Mouse (Mus musculus): ENCODE data around the gene Phactr4. TPM values are rescaled to one million over a fixed set of nuclear protein-coding genes. Genes with fewer than 3 reads are reported as not detected.
"Not testable (repeated sequence)": the region's sequence is repeated elsewhere in the genome, so short reads cannot be mapped to it uniquely, and the experiment has no call there.

Phactr4 gene
- polyA plus RNA-seq, 1 experiment from 2014 or later = 27.3 TPM

- H3K9ac ChIP-seq = 0 out of 2 replicates have a peak overlapping the region, but pooled peaks have one; percentile 7
- WGBS = 49% methylated on average over 11 of the region's 11 CpGs
- H3K36me3 ChIP-seq = no peaks in the 10 kb centered on the region
- H3K4me1 ChIP-seq = peaks cover 9% of the 10 kb centered on the region
- H3K9me3 ChIP-seq (replicated peaks) = 0 out of 2 replicates have a peak, but pooled peaks cover 3% of the 10 kb centered on the region
- no peak overlapping the region for H3K27ac ChIP-seq
- no peak overlapping the region for H3K4me3 ChIP-seq (replicated peaks)
- 0 out of 2 replicates have a peak overlapping the region, but pooled peaks have one; percentile 9 for H3K4me2 ChIP-seq
- ATAC-seq (replicated peaks; ENCODE audit: low FRiP score) = no peak
- no peaks in the 10 kb centered on the region for H3K27me3 ChIP-seq
These were observed 15.6 kb upstream of the Phactr4 start for GRCm38 (mm10) chr4:132437857-132438256.

- no peak overlapping the region for H3K9ac ChIP-seq
- no peaks in the 10 kb centered on the region for H3K9me3 ChIP-seq (replicated peaks)
- no peaks in the 10 kb centered on the region for H3K27me3 ChIP-seq
- 14% methylated on average over 14 of the region's 14 CpGs for WGBS
- peaks cover 6% of the 10 kb centered on the region for H3K4me1 ChIP-seq
- H3K36me3 ChIP-seq = no peaks in the 10 kb centered on the region
- H3K4me2 ChIP-seq = peak overlapping the region; percentile 46
- H3K27ac ChIP-seq = no peak overlapping the region
- H3K4me3 ChIP-seq (replicated peaks) = peak overlapping the region; percentile 18; the same call in 1 of the 2 replicates
- ATAC-seq (replicated peaks; ENCODE audit: low FRiP score) = no peak
These were observed 10.6 kb upstream of the Phactr4 start for GRCm38 (mm10) chr4:132432717-132433372.

GRCm38 (mm10) chr4:132428022-132428542 is 5.8 kb upstream of the Phactr4 start:
- H3K36me3 ChIP-seq = no peaks in the 10 kb centered on the region
- ATAC-seq (replicated peaks; ENCODE audit: low FRiP score) = peak; percentile 81
- peaks cover 4% of the 10 kb centered on the region; the same call in 1 of the 2 replicates for H3K9me3 ChIP-seq (replicated peaks)
- no peak overlapping the region for H3K9ac ChIP-seq
- no peak overlapping the region for H3K4me3 ChIP-seq (replicated peaks)
- no peaks in the 10 kb centered on the region for H3K27me3 ChIP-seq
- H3K4me1 ChIP-seq = peaks cover 3% of the 10 kb centered on the region
- 54% methylated on average over 9 of the region's 9 CpGs for WGBS
- H3K4me2 ChIP-seq = no peak overlapping the region
- H3K27ac ChIP-seq = no peak overlapping the region

DNA sequence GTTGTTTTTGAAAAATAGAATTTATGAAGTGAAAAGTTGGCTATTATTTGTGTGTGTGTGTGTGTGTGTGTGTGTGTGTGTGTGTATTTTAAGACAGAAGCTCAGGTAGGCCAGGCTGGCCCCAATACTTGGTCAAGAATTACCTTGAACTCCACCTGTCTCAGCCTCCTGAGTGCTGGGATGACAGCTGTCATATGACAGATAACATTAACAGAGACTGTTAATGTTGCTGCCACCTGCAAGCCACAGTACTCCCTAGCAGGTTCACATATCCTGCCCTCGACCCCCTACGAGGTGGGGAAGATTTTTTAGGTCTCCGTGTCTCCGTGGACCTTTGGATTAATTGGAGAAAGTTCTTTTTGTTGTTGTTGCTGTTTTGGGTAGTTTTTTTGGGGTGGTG is 5.2 kb upstream of the Phactr4 start:
- no peaks in the 10 kb centered on the region for H3K27me3 ChIP-seq

DNA sequence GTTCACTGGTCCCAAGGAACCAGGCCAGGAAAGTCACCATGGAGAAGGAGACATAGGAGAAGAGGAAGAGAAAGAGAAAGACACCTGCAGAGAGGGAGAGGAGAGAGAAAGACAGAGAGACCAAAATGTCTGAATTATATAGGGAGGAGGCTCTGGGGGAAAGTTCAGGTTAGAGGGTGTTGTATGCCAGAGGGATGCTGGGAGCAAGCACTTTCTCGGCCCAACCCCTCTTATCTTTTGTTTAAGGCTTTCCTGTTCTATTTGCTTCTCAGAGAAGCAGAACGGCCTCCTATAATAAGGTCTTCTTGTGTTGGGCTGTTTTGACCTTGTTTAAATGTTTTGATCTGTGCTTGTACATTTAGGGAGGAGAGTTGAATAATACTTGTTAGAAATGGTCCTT is 3.7 kb upstream of the Phactr4 start:
- no peak for ATAC-seq (replicated peaks; ENCODE audit: low FRiP score)
- WGBS = 67% methylated on average over 2 of the region's 2 CpGs

More for the DNA sequence above, 5.2 kb upstream of the Phactr4 start:
- H3K4me1 ChIP-seq = no peaks in the 10 kb centered on the region
- H3K9me3 ChIP-seq (replicated peaks) = peaks cover 4% of the 10 kb centered on the region; the same call in 1 of the 2 replicates
- H3K36me3 ChIP-seq = no peaks in the 10 kb centered on the region
- H3K27ac ChIP-seq = no peak overlapping the region
- ATAC-seq (replicated peaks; ENCODE audit: low FRiP score) = no peak
- H3K4me2 ChIP-seq = no peak overlapping the region
- no peak overlapping the region for H3K9ac ChIP-seq
- no peak overlapping the region for H3K4me3 ChIP-seq (replicated peaks)
- 80% methylated on average over 4 of the region's 4 CpGs for WGBS

DNA sequence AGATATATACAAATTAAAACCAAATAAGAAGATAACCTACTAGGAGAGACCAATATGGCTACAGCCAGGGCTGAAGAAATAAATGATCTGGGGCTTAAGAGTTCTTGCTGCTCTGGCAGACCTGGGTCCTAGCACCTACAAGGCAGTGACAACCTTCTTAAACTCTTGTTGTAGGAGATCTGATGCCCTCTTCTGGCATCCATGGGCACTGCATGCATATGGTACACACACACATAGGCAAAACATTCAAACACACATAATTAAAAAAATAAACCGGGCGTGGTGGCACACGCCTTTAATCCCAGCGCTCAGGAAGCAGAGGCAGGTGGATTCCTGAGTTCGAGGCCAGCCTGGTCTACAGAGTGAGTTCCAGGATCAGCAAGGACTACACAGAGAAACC is 2.5 kb upstream of the Phactr4 start:
- no peak overlapping the region for H3K4me2 ChIP-seq
- H3K27me3 ChIP-seq = no peaks in the 10 kb centered on the region
- WGBS = 95% methylated on average over 5 of the region's 5 CpGs
- H3K9me3 ChIP-seq (replicated peaks) = peaks cover 4% of the 10 kb centered on the region; the same call in 1 of the 2 replicates
- H3K36me3 ChIP-seq = no peaks in the 10 kb centered on the region
- ATAC-seq (replicated peaks; ENCODE audit: low FRiP score) = no peak
- H3K27ac ChIP-seq = no peak overlapping the region
- H3K4me3 ChIP-seq (replicated peaks) = no peak overlapping the region
- peaks cover 13% of the 10 kb centered on the region for H3K4me1 ChIP-seq
- H3K9ac ChIP-seq = no peak overlapping the region

More for the DNA sequence above, 3.7 kb upstream of the Phactr4 start:
- Histone ChIP-seq H3K9ac (no peak overlapping the region), H3K36me3 (no peaks in the 10 kb centered on the region), H3K27ac (no peak overlapping the region), H3K4me1 (peaks cover under 1% of the 10 kb centered on the region), H3K4me2 (no peak overlapping the region), H3K27me3 (no peaks in the 10 kb centered on the region), H3K4me3 (replicated peaks) (no peak overlapping the region), H3K9me3 (replicated peaks) (peaks cover 4% of the 10 kb centered on the region; the same call in 1 of the 2 replicates)

DNA sequence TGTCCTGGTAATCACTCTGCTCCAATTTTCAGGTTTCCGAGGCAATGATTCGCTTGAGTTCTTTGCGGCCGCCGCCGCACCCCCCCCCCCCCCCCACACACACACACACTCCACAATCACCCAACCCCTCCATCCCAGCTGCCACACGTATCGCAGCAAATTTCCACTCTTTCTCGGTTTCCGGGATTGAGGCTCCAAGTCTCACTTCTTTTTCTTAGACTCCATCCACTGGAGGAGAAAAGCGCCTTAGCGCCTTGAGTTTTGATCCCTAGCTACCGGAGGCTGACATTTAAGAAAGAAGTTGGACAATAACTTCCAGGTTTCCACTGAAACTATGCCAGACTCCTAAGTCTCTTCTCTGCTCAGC is 750 bp downstream of the Phactr4 start:
- Histone ChIP-seq H3K27me3 (no peaks in the 10 kb centered on the region), H3K4me1 (peaks cover 29% of the 10 kb centered on the region), H3K9ac (peak overlapping the region; percentile 70), H3K4me3 (replicated peaks) (peak overlapping the region; percentile 66), H3K4me2 (peak overlapping the region; percentile 64), H3K9me3 (replicated peaks) (peaks cover 4% of the 10 kb centered on the region; the same call in 1 of the 2 replicates), H3K36me3 (no peaks in the 10 kb centered on the region), H3K27ac (peak overlapping the region; percentile 99)
- no peak for ATAC-seq (replicated peaks; ENCODE audit: low FRiP score)
- 0% methylated on average over 13 of the region's 13 CpGs for WGBS

DNA sequence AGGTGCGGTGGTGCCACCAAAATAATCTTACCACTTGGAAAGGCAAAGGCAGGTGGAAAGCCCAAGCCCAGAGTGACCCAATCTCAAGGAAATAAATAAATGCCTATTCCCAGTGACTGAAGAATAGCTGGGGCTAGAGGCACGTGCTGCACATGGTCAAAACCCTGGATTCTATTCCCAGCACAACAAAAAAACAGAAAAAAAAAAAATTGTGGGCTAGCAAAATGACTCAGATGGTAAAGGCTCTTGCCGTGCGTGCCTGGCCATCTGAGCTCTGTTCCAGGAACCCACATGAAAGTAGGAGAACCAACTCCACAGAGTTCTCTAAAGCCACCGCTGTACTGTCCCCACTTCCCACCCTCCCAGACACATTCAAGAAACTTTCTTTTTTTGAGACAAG is 1.8 kb downstream of the Phactr4 start:
- 72% methylated on average over 5 of the region's 5 CpGs for WGBS
- Histone ChIP-seq H3K9me3 (replicated peaks) (peaks cover 4% of the 10 kb centered on the region; the same call in 1 of the 2 replicates), H3K27ac (peak overlapping the region; percentile 99), H3K4me2 (peak overlapping the region; percentile 64), H3K27me3 (no peaks in the 10 kb centered on the region), H3K9ac (peak overlapping the region; percentile 70; the same call in 1 of the 2 replicates), H3K4me3 (replicated peaks) (peak overlapping the region; percentile 66), H3K36me3 (no peaks in the 10 kb centered on the region), H3K4me1 (peaks cover 37% of the 10 kb centered on the region)
- no peak for ATAC-seq (replicated peaks; ENCODE audit: low FRiP score)

DNA sequence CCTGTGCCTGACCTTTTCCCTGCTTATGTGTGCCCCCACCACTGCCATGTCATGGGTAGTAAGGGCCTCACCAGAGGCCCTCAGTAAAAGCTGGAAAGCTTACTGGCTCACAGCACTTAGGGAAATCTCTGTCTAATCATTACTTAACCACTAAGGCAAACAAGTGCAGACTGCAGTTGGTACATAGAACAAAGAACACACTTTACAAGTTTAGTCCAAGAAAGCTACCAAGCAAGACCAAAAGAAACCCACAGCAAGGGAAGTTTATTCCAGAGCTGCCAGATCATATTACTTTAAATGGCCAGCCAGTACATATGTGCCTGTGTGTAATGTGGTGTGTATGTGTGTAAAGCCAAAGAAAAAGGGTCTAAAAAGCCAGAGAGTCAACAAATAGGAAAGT is 6.3 kb downstream of the Phactr4 start:
- H3K27me3 ChIP-seq = no peaks in the 10 kb centered on the region
- H3K4me1 ChIP-seq = peaks cover 45% of the 10 kb centered on the region
- H3K9me3 ChIP-seq (replicated peaks) = no peaks in the 10 kb centered on the region
- peak; percentile 70 for ATAC-seq (replicated peaks; ENCODE audit: low FRiP score)
- H3K27ac ChIP-seq = peak overlapping the region; percentile 93
- H3K4me3 ChIP-seq (replicated peaks) = no peak overlapping the region
- H3K36me3 ChIP-seq = peaks cover 9% of the 10 kb centered on the region
- no peak overlapping the region for H3K4me2 ChIP-seq
- no peak overlapping the region for H3K9ac ChIP-seq

GRCm38 (mm10) chr4:132413257-132413656 is 9.0 kb downstream of the Phactr4 start:
- H3K27me3 ChIP-seq; H3K4me2 ChIP-seq; H3K9ac ChIP-seq; ATAC-seq (replicated peaks; ENCODE audit: low FRiP score); H3K4me3 ChIP-seq (replicated peaks); H3K9me3 ChIP-seq (replicated peaks); H3K27ac ChIP-seq: not testable (repeated sequence)
- WGBS = 90% methylated on average over 4 of the region's 4 CpGs
- Histone ChIP-seq H3K4me1 (peaks cover 28% of the 10 kb centered on the region), H3K36me3 (peaks cover 15% of the 10 kb centered on the region)

DNA sequence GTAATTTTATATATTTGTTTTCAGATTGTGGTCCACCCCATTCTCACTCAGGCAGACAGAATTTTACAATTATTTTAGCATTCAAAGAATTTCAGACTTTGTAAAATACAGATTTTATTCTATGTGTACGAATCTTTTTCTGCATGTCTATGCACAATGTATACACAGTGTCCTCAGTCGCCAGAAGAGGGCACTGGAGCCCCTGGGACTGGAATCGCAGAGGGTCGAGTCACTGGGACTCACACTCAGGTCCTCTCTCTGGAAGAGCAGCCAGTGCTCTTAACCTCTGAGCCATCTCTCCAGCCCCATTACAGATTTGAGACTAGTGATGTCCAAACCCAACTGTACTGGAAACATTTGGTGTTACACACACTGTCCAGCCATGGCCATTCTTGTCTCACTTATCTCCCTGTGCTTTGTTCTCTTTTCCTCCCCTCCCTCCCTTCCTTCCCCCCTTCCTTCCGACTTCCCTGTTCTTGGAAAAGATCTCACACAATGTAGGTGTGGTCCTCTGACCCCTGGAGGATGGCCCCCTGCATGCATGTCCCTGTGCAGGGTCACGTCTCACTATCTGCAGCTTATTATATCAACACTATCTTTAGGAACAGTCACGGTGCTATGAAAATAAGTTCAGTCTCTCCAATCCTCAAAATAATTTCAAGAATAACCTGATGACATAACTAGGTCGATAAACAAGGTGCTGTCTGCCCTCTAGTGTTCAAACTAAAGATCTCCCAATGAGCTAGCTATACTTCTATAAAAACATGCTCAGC is 10.8 kb downstream of the Phactr4 start:
- Histone ChIP-seq H3K27ac (no peak overlapping the region), H3K4me1 (peaks cover 29% of the 10 kb centered on the region), H3K9me3 (replicated peaks) (no peaks in the 10 kb centered on the region), H3K4me3 (replicated peaks) (no peak overlapping the region), H3K4me2 (no peak overlapping the region), H3K36me3 (peaks cover 15% of the 10 kb centered on the region), H3K27me3 (no peaks in the 10 kb centered on the region), H3K9ac (no peak overlapping the region)
- ATAC-seq (replicated peaks; ENCODE audit: low FRiP score) = 0 out of 2 replicates have a peak, but pooled peaks have one; percentile 43
- WGBS = 60% methylated on average over 8 of the region's 8 CpGs

All from kidney, embryonic 15.5 days (tissue).